Mouse (Mus musculus): Measurements from ENCODE around the gene Vps13a.
"Not testable (repeated sequence)": the region's sequence is repeated elsewhere in the genome, so short reads cannot be mapped to it uniquely, and the experiment has no call there.

The Vps13a gene

GRCm38 (mm10) chr19:16780790-16781384, at the start of gene Vps13a:
Gene Vps13a, minus strand, starts transcription at chr19:16780933.
- peak; percentile 97 for ATAC-seq (ENCODE audit: low TSS enrichment)

DNA sequence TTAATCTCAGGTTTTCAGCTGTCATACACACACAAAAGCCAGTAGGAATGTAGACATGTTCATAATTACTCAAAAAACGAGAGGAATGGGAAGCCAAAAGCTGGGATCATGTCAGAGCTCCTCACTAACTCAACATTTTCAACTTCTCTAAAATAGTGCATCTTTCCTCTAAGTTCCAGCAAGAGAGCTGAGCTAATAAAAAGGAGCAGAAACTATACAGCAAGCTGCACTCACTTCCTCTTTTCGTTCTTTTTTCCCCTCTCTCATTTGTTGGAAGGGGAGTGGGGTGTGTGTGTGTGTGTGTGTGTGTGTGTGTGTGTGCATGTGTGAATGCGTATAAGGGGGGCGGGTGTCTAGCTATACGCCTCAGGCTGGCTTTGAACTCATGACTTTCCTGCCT, 46.9 kb upstream of the Vps13a start:
- no peak for ATAC-seq (ENCODE audit: low TSS enrichment)

DNA sequence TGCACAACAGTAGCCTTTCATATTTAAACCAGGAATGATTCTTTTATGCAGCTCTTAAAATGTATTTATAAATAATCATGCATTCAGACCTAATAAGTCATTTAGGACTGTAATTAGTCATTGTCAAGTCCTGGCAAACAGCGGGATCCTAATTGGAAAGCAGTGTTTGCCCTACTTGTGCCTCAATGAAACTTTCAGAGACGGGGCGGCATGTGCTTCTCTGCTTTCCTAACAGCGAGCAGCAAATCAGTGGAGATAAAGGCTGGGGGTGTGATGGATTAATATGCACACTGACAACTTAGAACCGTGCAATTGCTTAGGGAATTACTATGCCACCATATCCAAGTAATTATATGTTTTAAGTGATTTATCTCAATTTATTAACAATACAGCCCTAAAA, 44.5 kb upstream of the Vps13a start:
- ATAC-seq (ENCODE audit: low TSS enrichment) = no peak

- ATAC-seq (ENCODE audit: low TSS enrichment) = no peak
These were observed 34.1 kb upstream of the Vps13a start for GRCm38 (mm10) chr19:16814848-16815247.

DNA sequence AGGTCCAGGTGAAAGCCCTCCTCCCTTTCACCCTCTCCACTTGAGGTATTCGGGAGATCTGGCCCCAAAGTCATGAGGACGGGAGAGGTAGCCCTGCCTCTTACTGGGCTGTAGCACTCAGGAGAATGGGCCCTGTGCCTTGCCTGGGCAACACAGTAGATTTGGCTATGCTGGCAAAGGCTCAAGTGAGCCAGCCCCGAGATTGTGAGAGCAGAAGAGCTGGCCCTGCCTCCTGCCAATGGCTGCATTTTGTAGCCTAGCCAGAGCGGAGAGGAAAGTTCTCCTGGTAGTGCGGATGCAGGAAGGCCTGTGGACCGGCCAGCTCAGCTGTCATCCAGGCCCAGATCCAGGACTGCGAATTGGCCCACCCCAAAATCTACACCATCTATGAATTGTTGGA, 32.6 kb upstream of the Vps13a start:
- no peak for ATAC-seq (ENCODE audit: low TSS enrichment)

DNA sequence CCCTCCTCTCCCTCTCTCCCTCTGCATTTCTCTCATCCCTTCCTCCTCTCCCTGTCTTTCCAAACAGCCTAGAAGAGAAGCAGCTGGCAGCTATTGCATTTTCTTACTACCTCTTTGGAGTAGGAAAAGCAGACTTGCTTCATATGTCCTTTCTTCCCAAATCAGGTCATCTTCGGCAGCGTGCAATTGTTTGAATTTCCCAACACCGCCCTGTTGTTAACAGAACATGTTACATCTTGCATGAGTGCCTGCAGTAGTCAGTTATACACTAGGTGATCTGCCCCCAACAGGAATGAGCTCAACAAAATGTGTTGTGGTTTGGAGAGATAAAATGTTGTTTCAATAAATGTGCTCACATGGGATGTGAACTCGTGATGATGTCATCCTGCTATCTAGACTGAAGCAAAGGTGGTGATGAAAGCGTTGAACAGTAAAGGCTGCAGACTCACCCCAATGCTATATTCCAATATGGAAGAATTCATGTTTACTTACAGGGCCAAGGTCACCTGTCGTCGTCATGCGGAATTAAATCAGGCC, 31.4 kb upstream of the Vps13a start:
- no peak for ATAC-seq (ENCODE audit: low TSS enrichment)

- no peak for ATAC-seq (ENCODE audit: low TSS enrichment)
These were observed 24.4 kb upstream of the Vps13a start for GRCm38 (mm10) chr19:16805102-16805501.

DNA sequence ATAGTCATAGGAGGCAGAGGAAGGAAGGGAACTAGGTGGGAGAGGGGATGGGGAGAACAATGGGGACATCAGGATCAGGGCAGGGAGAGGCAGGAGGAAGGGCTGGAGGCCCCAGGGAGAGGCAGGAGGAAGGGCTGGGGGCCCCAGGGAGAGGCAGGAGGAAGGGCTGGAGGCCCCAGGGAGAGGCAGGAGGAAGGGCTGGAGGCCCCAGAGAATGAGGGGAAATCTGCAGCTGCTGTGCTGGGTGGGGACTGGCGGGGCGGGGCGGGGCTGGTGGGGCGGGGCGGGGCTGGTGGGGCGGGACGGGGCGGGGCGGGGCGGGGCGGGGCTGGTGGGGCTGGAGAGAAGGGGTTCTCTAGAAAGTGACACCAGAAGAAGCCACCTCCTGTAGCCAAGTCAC, 23.8 kb upstream of the Vps13a start:
- ATAC-seq (ENCODE audit: low TSS enrichment) = no peak

DNA sequence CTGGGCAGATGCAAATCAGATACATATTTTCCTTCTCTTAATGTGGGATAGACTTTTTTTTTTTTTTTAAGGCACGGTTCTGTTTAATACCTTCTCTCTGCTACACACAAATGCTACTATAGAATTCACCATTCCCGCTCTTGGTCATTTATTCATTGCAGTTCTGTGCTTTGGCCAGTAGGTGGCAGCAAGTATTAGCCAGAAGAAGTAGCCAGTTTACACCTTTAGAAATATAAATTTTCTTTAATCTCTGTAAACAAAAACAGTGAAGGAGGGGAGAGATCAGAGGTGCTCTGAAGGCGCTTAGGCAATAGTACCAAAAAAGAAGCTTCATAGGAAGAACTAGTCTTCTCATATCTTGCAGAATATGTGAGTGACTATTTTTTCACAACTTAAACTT, 22.0 kb upstream of the Vps13a start:
- ATAC-seq (ENCODE audit: low TSS enrichment) = no peak

- no peak for ATAC-seq (ENCODE audit: low TSS enrichment)
These were observed 21.4 kb upstream of the Vps13a start for GRCm38 (mm10) chr19:16802123-16802522.

GRCm38 (mm10) chr19:16797923-16798322, 17.2 kb upstream of the Vps13a start:
- ATAC-seq (ENCODE audit: low TSS enrichment) = peak; percentile 70

DNA sequence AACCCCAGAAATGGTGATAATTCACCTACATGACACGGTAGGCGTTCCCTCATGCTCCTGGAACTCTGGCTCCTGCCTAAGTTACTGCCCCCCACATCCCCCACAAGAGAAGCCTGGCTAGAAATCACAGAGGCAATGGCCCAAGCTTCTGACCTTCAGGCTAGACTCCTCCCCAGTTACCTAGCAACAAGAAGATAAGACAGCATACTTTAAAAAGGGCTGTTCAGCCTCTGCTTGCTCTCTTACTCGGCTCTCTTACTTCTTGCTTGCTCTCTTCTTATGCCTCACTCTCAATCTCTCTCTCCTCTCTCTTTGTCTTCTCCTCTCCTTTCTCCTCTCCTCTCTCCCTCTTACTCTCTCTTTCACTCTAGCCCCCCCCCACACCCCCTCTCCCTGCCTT, 13.8 kb upstream of the Vps13a start:
- not testable (repeated sequence) for ATAC-seq (ENCODE audit: low TSS enrichment)

DNA sequence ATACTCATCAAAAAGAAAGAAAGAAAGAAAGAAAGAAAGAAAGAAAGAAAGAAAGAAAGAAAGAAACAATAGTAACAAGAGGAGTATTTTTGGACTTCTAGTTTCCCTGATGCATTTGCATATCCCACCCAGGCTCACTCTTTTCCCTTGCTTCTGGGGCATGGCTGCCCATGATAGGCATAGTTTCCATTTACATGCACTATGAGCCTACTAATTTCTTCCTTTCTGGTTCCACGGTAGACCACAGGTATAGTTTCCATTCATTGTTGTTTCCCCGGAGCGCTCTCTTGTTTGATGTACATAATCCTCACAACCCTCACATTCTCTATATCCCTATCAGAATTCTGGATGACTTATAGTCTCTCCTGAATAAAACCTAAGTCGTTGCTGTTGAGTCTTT, 9.2 kb upstream of the Vps13a start:
- ATAC-seq (ENCODE audit: low TSS enrichment) = no peak

- no peak for ATAC-seq (ENCODE audit: low TSS enrichment)
These were observed 4.1 kb upstream of the Vps13a start for GRCm38 (mm10) chr19:16784879-16785278.

DNA sequence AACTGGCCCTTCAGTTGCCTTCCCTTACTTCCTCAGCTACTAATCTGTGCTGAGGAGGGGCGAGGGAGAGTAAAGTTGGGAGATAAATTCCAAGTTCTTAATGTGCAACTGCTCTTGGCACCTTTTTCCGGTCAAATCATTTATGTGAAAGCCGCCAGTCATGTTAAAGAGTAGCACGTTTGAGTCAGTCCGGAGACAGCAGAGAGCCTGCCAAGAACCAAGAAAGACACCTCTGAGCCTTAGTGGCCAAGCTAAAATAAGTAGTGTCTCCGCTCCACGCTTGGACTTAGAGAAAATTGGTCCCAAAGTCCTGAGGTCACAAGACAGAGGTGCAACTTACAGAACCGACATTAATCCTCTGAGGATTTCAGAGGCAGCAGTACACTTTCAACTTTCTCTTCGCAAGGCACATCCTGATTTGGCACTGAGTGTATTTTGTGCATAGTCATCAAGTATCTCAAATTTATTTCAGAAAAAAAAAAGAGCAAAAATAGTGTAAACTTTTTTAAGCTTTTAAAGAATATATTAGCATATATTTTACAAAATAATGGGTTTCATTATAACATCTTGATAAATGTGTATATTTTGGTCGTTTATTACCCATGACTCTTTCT, 780 bp upstream of the Vps13a start:
- ATAC-seq (ENCODE audit: low TSS enrichment) = 0 out of 2 replicates have a peak, but pooled peaks have one; percentile 1

- ATAC-seq (ENCODE audit: low TSS enrichment) = peak; percentile 28
These were observed 416 bp downstream of the Vps13a start for GRCm38 (mm10) chr19:16780251-16780783.

GRCm38 (mm10) chr19:16779786-16780185, 947 bp downstream of the Vps13a start:
- ATAC-seq (ENCODE audit: low TSS enrichment) = no peak

DNA sequence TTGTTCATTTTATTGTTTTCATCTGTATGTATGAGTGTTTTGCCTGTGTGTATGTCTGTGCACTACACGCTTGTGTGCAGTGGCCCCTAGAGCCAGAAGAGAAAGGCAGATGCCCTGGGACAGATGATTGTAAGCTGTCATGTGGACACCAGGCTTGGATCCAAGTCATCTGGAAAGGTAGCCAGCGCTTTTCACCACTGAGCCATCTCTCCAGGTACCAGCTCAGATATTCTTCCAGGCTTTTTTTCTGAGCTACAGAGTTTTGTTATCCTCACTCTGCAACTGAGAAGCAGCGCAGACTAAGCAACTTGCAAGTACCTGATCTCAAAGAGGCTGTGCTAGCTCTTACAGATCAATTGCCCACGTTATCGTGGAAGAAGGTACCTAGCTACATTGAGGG, 1.5 kb downstream of the Vps13a start:
- no peak for ATAC-seq (ENCODE audit: low TSS enrichment)

GRCm38 (mm10) chr19:16778578-16778977, 2.2 kb downstream of the Vps13a start:
- ATAC-seq (ENCODE audit: low TSS enrichment) = no peak

- ATAC-seq (ENCODE audit: low TSS enrichment) = no peak
These were observed 2.8 kb downstream of the Vps13a start for GRCm38 (mm10) chr19:16777901-16778300.

DNA sequence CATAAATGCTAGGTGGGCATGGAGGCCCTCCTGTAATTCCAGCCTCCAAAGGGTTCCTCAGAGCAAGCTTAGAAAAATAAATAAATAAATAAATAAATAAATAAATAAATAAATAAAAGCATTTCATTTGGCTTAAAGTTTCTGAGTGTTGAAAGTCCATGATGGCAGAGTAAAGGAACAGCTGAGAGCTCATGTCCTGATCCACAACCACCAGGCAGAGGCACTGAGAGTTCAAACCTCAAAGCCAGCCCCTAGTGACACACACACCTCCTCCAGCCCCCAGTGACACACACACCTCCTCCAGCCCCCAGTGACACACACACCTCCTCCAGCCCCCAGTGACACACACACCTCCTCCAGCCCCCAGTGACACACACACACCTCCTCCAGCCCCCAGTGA, 3.3 kb downstream of the Vps13a start:
- ATAC-seq (ENCODE audit: low TSS enrichment) = not testable (repeated sequence)

- peak; percentile 84 for ATAC-seq (ENCODE audit: low TSS enrichment)
These were observed 7.3 kb downstream of the Vps13a start for GRCm38 (mm10) chr19:16773237-16774016.

Data from frontal cortex, adult (tissue).